Mouse (Mus musculus) E14TG2a.4 (cell line): ENCODE measurements around the gene Prkg1.

Source experiments
- CTCF ChIP-seq: conservative IDR thresholded peaks from 2 replicates; pipeline ENCODE4 v1.5.1; 2014; ENCODE audit warnings: low read length
- NANOG ChIP-seq: IDR thresholded peaks from 2 replicates; pipeline ENCODE4 v1.6.1; 2014; ENCODE audit warnings: borderline replicate concordance, low read length, mixed read lengths

GRCm38 (mm10) chr19:31621716-31622115 lies 143.1 kb downstream of the Prkg1 start:
- TF ChIP-seq CTCF = no peak
- no peak for TF ChIP-seq NANOG
